Mouse (Mus musculus): ENCODE data around the gene P4hb. TPM values are rescaled to one million over a fixed set of nuclear protein-coding genes. Genes with fewer than 3 reads are reported as not detected.
"Not testable (repeated sequence)": the region's sequence is repeated elsewhere in the genome, so short reads cannot be mapped to it uniquely, and the experiment has no call there.

The P4hb gene
- polyA plus RNA-seq, 1 experiment from 2014 or later, result 620 TPM

DNA sequence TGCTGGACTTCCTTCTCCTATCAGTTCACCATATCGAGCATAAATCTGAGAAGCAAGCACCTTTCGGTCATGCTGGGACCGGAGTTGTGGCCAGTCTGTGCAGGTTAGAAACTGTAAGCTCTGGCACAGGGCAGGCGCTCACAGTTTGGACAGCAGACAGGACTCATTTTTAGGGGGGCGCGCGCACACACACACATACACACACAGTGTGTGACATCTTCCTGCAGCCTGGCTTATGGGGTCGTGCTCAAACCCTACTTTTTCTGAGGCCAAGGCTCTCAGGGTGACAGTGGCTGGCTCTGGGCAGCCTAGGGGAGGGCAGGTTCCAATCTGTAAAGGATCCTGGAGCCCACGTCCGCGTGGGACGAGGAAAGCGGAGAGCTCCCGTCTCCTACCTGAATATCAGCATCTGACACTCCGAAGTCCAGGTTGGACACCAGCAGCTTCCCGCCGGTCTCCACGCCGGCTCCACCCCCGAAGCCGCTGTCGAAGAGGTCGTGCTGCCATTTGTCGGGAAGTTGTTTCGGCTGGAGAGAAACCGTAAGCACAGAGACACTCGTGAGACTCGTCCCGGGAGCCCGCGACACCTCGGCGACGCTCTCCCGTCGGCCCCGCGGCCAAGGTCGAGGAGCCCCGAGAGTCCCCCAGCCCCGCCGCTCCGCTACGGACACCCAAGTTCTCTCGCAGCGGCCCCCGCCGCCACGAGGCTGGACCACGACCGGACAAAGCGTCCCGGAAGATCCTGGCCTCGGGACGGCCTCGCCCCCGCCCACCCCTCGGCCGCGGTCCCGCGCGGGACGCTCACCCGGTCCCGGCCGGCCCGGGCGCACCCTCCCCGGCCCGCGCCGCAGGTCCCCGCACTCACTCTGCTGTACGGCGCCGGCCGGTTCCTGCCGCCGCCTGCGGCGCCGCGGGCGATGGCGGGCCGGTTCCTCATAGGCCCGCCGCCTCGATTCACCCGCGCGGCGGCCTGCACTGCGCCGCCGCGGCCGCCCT, 24.5 kb upstream of the P4hb start:
- ATAC-seq (ENCODE audit: insufficient number of reproducible peaks, insufficient read depth, low FRiP score, low TSS enrichment, low read depth), result peak; percentile 57
- Histone ChIP-seq H3K9ac (replicated peaks) (peak overlapping the region; percentile 99), H3K9me3 (no peaks in the 10 kb centered on the region), H3K36me3 (peaks cover 73% of the 10 kb centered on the region), H3K27me3 (no peaks in the 10 kb centered on the region), H3K4me2 (peak overlapping the region; percentile 98), H3K4me1 (replicated peaks) (peaks cover 24% of the 10 kb centered on the region), H3K4me3 (replicated peaks) (peak overlapping the region; percentile 100), H3K27ac (peak overlapping the region; percentile 89)
- 4% methylated on average over 96 of the region's 99 CpGs for WGBS

DNA sequence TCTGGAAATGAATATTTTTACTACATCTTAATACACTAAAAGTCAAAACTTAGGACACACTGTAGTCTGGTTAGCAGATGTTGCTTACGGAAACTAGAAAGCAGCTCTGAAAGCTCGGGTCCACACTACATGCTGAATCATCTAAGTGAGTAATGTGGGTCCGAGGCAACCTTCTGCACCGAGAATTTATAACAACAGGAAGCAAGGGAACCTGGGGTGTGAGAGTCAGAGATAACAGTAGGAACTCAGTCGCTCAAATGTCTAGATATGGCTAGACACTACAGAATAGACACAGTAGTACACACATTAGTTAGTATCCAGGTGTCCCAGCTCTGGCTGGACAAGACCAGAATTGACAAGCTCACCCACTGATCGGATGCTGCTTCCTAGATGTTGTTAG, 15.5 kb upstream of the P4hb start:
- H3K27me3 ChIP-seq, result no peaks in the 10 kb centered on the region
- no peak overlapping the region for H3K9ac ChIP-seq (replicated peaks)
- H3K9me3 ChIP-seq, result peaks cover 5% of the 10 kb centered on the region; the same call in 1 of the 2 replicates
- H3K4me2 ChIP-seq, result no peak overlapping the region
- H3K27ac ChIP-seq, result no peak overlapping the region
- H3K4me3 ChIP-seq (replicated peaks), result no peak overlapping the region
- H3K4me1 ChIP-seq (replicated peaks), result no peaks in the 10 kb centered on the region
- WGBS, result 96% methylated on average over 6 of the region's 6 CpGs
- H3K36me3 ChIP-seq, result peaks cover 97% of the 10 kb centered on the region
- no peak for ATAC-seq (ENCODE audit: insufficient number of reproducible peaks, insufficient read depth, low FRiP score, low TSS enrichment, low read depth)

DNA sequence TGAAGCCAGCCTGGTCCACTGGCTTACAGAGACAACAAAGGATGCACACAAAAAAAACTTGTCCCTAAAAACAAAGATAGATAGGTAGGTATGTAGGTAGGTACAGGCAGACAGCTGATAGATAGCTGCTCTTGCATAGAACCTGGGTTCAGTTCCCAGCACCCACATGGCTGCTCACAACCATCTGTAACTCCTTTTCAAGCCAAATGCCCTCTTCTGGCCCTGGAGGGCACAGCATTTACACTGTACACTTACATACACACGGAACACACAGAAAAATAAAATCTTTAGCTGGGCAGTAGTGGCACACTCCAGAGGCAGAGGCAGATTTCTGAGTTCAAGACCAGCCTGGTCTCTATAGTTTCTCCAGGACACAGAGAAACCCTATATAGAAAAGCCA, 10.9 kb upstream of the P4hb start:
- peaks cover 24% of the 10 kb centered on the region for H3K4me1 ChIP-seq (replicated peaks)
- WGBS, result 89% methylated on average over 1 of the region's 1 CpGs
- no peak overlapping the region for H3K27ac ChIP-seq
- no peaks in the 10 kb centered on the region for H3K27me3 ChIP-seq
- no peak for ATAC-seq (ENCODE audit: insufficient number of reproducible peaks, insufficient read depth, low FRiP score, low TSS enrichment, low read depth)
- H3K4me3 ChIP-seq (replicated peaks), result no peak overlapping the region
- no peak overlapping the region for H3K9ac ChIP-seq (replicated peaks)
- H3K9me3 ChIP-seq, result peaks cover 5% of the 10 kb centered on the region; the same call in 1 of the 2 replicates
- no peak overlapping the region for H3K4me2 ChIP-seq
- peaks cover 70% of the 10 kb centered on the region for H3K36me3 ChIP-seq

DNA sequence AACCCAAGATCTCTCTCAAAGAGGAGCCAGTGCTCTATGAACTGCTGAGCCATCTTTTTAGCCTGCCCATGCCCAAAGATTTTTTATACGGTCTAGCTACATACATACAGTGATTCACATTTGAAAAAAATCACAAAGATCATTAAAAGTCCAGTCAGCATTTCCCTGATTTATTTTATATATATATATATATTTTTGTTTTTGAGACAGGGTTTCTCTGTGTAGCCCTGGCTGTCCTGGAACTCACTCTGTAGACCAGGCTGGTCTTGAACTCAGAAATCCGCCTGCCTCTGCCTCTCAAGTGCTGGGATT, 9.9 kb upstream of the P4hb start:
- WGBS, result 94% methylated on average over 2 of the region's 2 CpGs
- Histone ChIP-seq H3K36me3 (peaks cover 70% of the 10 kb centered on the region), H3K4me1 (replicated peaks) (peaks cover 24% of the 10 kb centered on the region)
- H3K27ac ChIP-seq; H3K9ac ChIP-seq (replicated peaks); ATAC-seq (ENCODE audit: insufficient number of reproducible peaks, insufficient read depth, low FRiP score, low TSS enrichment, low read depth); H3K4me2 ChIP-seq; H3K4me3 ChIP-seq (replicated peaks); H3K27me3 ChIP-seq; H3K9me3 ChIP-seq: not testable (repeated sequence)

DNA sequence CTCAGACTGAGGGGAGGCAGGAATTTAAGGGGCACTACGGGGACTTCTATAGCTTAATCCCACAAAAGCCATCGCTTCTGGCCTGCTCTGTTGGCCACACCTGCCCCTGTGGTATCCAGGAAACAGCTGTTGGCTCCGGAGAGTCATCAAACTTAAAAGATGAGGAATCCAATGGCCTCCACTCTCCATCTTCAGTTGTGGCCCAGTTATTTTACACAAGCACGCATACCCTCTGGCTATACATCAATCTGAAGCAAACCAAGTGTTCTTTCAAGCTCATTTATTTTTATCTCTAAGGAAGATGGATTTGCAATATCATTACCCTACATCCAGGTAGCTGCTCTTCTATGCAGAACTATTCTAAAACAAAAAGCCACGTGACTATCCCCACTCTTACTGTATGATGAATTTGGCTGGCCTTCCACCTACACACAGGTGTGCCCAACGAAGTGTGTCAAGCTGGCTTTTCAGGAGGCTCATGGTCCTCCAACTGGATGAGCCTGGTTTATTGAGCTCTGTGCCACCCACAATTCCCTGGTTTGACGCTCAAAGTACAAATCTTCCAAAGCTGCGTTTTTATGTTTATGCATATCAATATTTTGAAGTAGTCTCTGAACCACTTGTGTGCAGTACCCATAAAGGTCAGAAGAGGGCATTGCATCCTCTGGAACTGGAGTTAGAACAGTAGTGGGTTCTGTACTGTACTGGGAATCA, 9.4 kb upstream of the P4hb start:
- no peaks in the 10 kb centered on the region for H3K27me3 ChIP-seq
- no peak for ATAC-seq (ENCODE audit: insufficient number of reproducible peaks, insufficient read depth, low FRiP score, low TSS enrichment, low read depth)
- H3K36me3 ChIP-seq, result peaks cover 70% of the 10 kb centered on the region
- peak overlapping the region; percentile 95 for H3K9ac ChIP-seq (replicated peaks)
- peaks cover 24% of the 10 kb centered on the region for H3K4me1 ChIP-seq (replicated peaks)
- peak overlapping the region; percentile 92 for H3K27ac ChIP-seq
- H3K4me2 ChIP-seq, result peak overlapping the region; percentile 95
- peaks cover 5% of the 10 kb centered on the region; the same call in 1 of the 2 replicates for H3K9me3 ChIP-seq
- H3K4me3 ChIP-seq (replicated peaks), result peak overlapping the region; percentile 90
- WGBS, result 72% methylated on average over 8 of the region's 8 CpGs

DNA sequence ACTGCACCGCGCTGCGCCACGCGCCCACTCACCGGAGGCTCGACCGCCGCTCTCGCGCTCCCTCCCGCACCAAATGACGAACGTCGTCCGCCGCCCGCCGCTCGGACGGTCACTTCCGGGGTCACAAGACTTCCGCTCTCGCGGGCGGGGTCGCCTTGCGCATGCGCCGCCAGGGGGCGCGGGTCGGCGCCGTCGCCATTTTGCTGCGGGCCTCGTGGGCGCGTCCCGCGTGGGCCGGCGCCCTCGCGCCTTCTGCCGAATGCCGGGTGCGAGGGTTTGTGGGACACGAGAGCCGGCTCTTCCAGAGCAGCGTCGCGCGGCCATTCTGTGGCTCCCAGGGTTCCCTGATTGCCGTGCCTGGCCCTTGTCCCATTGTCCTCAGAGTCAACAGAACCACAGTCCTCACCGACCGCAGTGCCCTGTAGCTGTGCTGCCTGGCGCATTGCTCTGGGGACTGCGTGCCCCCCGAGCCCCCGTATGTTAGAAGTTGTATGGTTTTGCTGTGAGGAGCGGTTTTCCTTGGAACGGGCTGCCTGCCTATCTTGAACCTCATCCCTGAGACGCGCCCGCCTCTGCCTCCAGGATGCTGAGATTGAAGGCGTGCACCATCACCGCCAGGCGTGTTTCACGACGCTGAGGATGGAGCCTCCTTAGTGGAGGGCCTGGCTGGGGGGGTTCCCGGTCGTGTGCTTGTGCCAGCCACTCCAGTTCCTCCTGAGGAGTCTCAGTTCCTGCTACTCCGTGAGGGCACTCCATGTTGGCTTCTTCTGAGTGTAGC, 8.6 kb upstream of the P4hb start, which contains the start of gene Arhgdia:
Arhgdia (minus strand) TSS at position 135 of the 778 bp plus-strand sequence.
- Histone ChIP-seq H3K4me2 (peak within 1 kb of the TSS; percentile 95), H3K4me1 (replicated peaks) (peaks cover 24% of the 10 kb centered on the region), H3K4me3 (replicated peaks) (peak within 1 kb of the TSS; percentile 90), H3K27ac (peak within 1 kb of the TSS; percentile 92), H3K27me3 (no peaks in the 10 kb centered on the region), H3K9ac (replicated peaks) (peak within 1 kb of the TSS; percentile 95), H3K9me3 (peaks cover 5% of the 10 kb centered on the region; the same call in 1 of the 2 replicates), H3K36me3 (peaks cover 68% of the 10 kb centered on the region)
- ATAC-seq (ENCODE audit: insufficient number of reproducible peaks, insufficient read depth, low FRiP score, low TSS enrichment, low read depth), result 0 out of 2 replicates have a peak, but pooled peaks have one; percentile 10
- WGBS, result 6% methylated on average over 64 of the region's 75 CpGs

DNA sequence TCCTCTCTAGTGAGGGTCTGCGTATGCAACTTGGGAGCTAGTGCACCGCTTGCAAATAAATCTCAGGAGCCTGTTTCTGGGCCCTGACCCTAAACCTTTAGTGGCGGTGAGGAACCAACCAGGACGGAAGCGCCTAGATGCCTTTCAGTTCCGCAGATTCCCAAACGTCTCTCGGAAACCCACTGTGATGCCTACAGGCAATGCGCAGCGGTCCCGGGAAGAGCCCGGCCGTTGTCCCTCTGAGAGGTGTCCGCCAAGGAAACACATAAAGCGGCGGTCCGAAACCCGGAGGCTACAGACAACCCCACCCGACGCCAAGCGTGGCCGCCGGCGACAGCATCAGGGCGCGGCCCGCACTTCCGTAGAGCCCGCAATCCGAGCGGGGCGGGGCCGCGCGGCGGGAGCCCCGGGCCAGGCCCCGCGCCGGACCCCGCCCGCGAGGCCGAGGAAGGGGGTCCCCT, 7.8 kb upstream of the P4hb start:
- under 1% methylated on average over 44 of the region's 44 CpGs for WGBS
- H3K4me3 ChIP-seq (replicated peaks), result peak overlapping the region; percentile 90
- H3K27ac ChIP-seq, result peak overlapping the region; percentile 92
- peaks cover 5% of the 10 kb centered on the region; the same call in 1 of the 2 replicates for H3K9me3 ChIP-seq
- peak overlapping the region; percentile 95 for H3K9ac ChIP-seq (replicated peaks)
- H3K27me3 ChIP-seq, result no peaks in the 10 kb centered on the region
- peaks cover 24% of the 10 kb centered on the region for H3K4me1 ChIP-seq (replicated peaks)
- H3K4me2 ChIP-seq, result peak overlapping the region; percentile 95
- no peak for ATAC-seq (ENCODE audit: insufficient number of reproducible peaks, insufficient read depth, low FRiP score, low TSS enrichment, low read depth)
- H3K36me3 ChIP-seq, result peaks cover 61% of the 10 kb centered on the region

DNA sequence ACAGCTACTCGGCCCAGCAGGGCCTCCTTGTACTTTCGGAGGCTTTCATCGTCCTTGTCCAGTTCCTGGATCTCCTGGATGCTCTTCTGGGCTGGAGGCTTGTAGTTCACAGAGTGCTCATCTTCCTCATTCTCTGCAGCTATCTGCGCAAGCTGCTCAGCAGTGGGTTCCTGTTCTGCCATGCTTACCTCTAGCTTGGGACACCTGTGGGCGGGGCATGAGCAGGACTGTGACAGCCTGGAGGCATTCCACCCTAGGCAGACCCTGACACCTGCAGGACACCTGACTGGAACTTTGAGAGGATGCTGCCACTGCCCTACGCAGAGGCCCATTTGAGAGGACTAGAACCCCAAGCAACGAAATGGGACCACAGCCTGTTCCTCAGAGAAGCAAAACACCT, 7.1 kb upstream of the P4hb start:
- no peaks in the 10 kb centered on the region for H3K27me3 ChIP-seq

DNA sequence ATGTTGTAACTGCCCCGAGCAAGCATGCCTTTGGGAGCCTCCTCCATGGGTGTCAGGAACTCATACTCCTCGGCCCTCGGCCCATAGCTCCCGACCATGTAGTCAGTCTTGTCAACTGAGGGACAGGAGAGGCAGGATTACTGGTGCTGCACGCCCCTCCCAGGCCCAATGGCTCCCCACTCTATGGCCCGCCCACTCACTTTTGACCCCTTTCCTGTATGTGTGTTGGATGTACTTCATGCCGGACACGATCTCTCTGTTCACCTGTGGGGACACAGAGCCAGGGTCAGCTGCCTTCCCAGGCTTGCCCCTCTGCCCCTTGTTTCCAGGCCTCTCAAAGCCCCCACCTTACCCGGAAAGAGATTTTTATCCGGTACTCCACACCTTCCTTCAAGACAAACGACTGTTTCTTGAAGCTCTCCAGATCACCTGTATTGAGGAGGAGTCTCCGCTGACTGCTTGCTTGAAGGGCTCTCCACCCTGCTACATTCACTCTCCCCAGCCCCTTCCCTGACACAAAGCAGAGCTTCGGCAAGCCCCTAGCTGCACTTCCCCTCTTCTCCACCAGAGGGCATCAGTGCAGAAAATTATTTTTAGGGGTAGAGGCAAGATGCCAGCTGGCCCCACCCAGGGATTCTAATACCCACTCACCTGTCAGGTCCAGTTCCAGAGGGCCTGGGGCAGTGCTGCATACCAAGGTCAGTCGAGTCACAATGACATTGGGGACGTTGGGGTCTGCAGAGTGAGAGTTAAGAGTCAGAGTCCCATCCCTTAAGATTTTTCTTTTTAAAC, 6.5 kb upstream of the P4hb start:
- no peak for ATAC-seq (ENCODE audit: insufficient number of reproducible peaks, insufficient read depth, low FRiP score, low TSS enrichment, low read depth)
- H3K27ac ChIP-seq, result peak overlapping the region; percentile 92; the same call in 1 of the 2 replicates
- peak overlapping the region; percentile 95 for H3K9ac ChIP-seq (replicated peaks)
- peak overlapping the region; percentile 90 for H3K4me3 ChIP-seq (replicated peaks)
- H3K4me1 ChIP-seq (replicated peaks), result peaks cover 27% of the 10 kb centered on the region
- WGBS, result 59% methylated on average over 15 of the region's 15 CpGs
- no peaks in the 10 kb centered on the region for H3K27me3 ChIP-seq
- peaks cover 5% of the 10 kb centered on the region; the same call in 1 of the 2 replicates for H3K9me3 ChIP-seq
- peak overlapping the region; percentile 95 for H3K4me2 ChIP-seq
- H3K36me3 ChIP-seq, result peaks cover 48% of the 10 kb centered on the region

More for the DNA sequence above, 7.1 kb upstream of the P4hb start:
- H3K27ac ChIP-seq, result peak overlapping the region; percentile 92
- H3K4me3 ChIP-seq (replicated peaks), result peak overlapping the region; percentile 90
- H3K9ac ChIP-seq (replicated peaks), result peak overlapping the region; percentile 95
- H3K9me3 ChIP-seq, result peaks cover 5% of the 10 kb centered on the region; the same call in 1 of the 2 replicates
- WGBS, result 61% methylated on average over 7 of the region's 7 CpGs
- H3K4me2 ChIP-seq, result peak overlapping the region; percentile 95
- no peak for ATAC-seq (ENCODE audit: insufficient number of reproducible peaks, insufficient read depth, low FRiP score, low TSS enrichment, low read depth)
- H3K36me3 ChIP-seq, result peaks cover 53% of the 10 kb centered on the region
- H3K4me1 ChIP-seq (replicated peaks), result peaks cover 24% of the 10 kb centered on the region

DNA sequence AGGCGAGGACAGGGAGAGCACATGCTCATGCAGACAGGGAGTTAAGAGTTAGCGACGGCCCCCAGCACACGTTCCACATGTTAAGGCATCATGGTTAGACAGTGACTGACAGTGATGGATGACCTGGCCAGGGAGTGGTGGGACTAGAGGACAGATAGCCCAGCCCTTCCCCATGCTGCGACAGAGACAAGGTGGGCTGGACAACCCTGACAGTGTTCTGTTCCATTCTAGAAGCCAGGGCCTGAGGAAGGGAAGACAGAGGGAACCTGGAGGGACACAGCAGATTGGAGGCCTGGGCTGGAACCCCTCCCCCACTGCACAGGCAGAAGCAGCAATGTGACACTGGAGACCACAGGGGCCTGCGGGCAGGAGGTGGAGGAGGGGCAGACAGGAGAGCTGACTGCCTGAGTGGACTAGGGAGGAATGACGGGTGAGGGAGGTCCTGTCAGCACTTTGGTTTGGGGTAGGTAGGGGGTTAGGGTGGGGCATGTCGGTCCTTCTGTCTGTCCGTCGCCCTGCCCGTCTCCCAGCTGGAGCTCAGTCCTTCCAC, 5.7 kb upstream of the P4hb start:
- no peak overlapping the region for H3K9ac ChIP-seq (replicated peaks)
- peaks cover under 1% of the 10 kb centered on the region; the same call in 1 of the 2 replicates for H3K9me3 ChIP-seq
- H3K27ac ChIP-seq, result 0 out of 2 replicates have a peak overlapping the region, but pooled peaks have one; percentile 12
- H3K4me2 ChIP-seq, result no peak overlapping the region
- ATAC-seq (ENCODE audit: insufficient number of reproducible peaks, insufficient read depth, low FRiP score, low TSS enrichment, low read depth), result no peak
- H3K4me3 ChIP-seq (replicated peaks), result peak overlapping the region; percentile 90
- no peaks in the 10 kb centered on the region for H3K27me3 ChIP-seq
- H3K4me1 ChIP-seq (replicated peaks), result peaks cover 32% of the 10 kb centered on the region
- 76% methylated on average over 11 of the region's 11 CpGs for WGBS
- peaks cover 40% of the 10 kb centered on the region for H3K36me3 ChIP-seq
